Mouse (Mus musculus) R1 (cell line): ENCODE data around the gene P2ry10.
"Not testable (repeated sequence)": the region's sequence is repeated elsewhere in the genome, so short reads cannot be mapped to it uniquely, and the experiment has no call there.

Source experiments
- DNase-seq: peaks from one replicate; pipeline ENCODE4 v3.0.0-alpha.2; 2018; ENCODE audit warnings: low read depth, low spot score

Gene P2ry10

DNA sequence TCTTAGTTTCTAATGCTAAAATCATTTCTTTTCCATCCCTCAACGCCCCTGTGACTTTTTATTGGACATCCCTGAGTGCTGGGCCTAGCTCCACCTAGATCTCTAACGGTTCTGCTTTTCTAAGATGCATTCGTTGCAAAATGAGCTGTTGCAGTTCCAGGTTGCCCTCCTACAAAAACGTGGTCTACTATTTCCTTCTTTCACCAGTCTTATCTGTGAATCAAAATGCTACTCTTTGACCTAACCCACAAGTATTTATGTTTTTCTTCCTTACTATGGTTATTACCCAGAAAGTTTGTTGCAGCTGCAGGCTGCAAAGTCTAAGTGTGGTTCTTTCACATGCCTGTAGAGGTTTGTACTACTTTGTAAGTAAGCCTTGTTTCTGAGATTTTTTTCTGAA lies at the start of gene P2ry10:
TSS of gene P2ry10 (plus strand) at position 316 of the 400 bp plus-strand sequence.
- DNase-seq, result no peak

DNA sequence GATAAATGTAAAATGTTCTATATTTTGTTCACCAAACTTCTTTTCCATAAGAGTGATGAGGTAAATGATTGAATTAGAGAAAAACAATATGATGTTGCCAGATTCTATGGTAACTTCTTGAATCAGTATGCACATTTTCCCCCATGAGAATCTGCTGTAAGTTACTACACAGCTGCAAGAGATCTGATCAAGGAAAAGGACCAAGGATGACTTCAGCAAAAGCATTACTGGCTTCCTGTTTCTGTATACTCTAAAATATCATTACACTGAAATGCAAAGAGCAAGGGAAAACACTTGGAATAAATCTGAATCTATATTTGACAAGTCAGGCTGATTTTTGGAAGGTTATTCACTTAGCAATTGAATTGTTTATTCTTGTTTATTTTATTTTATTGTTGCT lies 49.1 kb upstream of the P2ry10 start:
- no peak for DNase-seq

DNA sequence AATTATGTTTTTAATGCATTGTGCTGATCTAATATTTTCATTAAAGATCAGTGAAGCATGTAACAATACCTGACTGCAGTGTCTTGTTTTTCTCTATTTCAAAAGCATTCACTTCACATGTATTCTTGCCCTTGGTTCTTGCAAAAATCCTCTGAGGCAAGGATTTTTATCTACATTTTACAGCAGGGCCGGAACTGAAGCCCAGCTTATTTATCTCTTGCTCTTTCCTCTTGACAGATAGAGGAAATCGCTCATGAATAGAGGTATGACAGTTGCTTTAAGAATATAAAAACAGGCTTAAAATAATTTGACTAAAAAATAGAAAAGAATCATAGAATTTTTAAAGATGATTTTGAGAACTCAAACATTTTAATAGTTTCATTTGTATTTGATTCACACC lies 48.7 kb upstream of the P2ry10 start:
- no peak for DNase-seq

DNA sequence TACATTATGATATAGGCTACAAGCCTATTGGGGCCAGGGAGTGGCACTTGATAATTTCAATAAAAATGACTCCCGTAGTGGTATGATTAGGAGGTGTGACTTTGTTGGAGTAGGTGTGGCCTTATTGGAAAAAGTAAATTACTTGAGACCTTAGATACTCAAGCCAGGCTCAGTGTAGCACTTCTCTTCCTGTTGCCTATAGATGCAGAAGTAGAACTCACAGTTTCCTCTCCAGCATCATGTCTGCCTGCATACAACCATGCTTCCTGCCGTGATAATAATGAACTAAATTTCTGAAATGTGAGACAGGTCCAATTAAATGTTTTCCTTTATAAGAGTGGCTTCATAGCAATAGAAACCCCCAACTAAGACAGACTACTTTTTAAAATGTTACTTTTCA lies 45.9 kb upstream of the P2ry10 start:
- no peak for DNase-seq

GRCm38 (mm10) chrX:107083407-107083806 lies 4.9 kb upstream of the P2ry10 start:
- not testable (repeated sequence) for DNase-seq

DNA sequence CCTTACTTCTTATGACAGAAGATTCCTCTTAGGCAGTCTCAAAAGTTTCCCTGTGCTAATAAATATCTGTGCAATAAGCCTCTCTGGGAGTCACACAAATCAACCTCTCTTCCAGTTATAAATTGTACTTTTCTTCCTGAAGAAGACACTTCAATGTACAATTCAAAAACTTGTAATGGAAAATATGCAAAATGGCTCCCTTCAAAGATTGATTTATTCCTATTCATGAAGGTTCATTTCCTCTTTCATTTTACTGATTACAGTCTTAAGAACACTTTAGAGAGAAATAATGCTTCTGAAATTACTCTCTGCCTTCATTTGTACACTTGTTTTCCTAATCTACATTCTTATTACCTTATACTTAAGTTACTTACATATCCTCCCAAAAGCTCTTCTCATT lies 4.0 kb upstream of the P2ry10 start:
- DNase-seq, result no peak

DNA sequence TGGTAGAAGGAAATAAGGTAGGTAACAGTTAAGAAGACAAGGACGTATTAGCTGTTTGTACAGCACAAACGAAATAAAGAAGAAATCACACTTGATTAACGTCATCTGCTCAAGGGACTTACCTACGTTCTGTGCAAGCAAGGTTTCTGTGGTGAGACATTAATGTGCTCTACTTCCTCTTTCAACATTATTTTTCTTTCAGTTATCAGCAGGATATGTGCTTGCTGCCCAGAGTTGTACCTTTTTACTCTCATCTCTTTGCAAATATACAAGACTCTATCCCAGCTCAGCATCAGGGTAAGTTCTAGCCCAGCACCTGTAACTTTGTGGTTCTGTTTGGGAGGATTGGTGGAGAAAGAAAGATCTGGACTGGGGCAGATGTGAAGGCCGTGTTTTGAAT lies 839 bp downstream of the P2ry10 start:
- no peak for DNase-seq

GRCm38 (mm10) chrX:107089930-107090329 lies 1.6 kb downstream of the P2ry10 start:
- DNase-seq, result no peak

DNA sequence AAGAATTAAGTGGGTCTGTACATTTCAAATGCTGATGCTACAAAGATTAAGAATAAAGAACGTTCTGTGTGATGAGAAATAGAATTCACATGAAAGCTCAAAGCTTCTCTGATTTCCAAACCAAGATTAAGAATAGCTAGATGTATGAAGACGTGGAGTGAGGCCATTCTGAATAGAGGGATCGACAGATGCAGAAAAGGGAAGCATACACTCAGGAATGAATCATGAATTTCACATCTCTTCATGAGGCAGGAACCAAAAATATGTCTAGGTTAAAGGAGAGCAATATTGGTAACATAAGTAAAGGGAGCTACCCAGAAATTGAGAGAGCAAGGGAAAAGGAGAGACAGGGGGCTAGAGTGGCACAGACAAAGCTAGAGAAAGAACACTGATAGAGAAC lies 7.3 kb downstream of the P2ry10 start:
- DNase-seq, result no peak

DNA sequence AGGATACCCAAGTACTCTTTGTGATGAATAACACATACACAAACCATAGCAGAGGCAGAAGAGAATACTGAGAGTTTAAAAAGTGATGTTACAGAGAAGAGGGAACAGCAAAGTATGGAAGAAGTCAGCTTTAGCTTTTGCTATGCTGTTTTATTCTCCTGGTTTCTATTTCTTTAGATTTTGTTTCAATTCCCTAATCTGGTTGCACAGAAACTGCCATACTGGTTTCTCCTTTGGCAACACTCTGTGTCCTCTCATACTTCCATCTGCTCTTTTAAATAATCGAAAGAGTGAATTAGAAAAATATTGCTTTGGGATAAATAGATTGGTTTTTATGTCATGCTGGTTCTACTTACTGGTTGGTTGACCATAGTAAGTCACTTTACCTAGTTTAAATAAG lies 28.0 kb downstream of the P2ry10 start:
- no peak for DNase-seq

- no peak for DNase-seq
These were observed 28.7 kb downstream of the P2ry10 start for GRCm38 (mm10) chrX:107116987-107117386.

- no peak for DNase-seq
These were observed 54.9 kb downstream of the P2ry10 start for GRCm38 (mm10) chrX:107143184-107143583.

DNA sequence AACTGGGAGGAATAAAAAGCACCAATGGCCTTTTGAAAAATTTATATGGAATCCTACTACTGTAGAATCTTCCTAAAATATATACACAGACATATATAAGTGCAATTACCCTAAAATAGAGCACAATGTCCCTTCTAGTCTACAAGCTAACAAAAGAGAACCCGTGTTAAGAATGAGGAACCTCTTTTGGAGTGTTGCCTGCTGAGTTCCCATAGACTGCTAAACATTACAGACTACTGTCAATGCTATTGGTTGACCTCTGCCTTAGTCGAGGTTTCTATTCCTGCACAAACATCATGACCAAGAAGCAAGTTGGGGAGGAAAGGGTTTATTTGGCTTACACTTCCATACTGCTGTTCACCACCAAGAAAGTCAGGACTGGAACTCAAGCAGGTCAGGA lies 55.6 kb downstream of the P2ry10 start:
- no peak for DNase-seq

DNA sequence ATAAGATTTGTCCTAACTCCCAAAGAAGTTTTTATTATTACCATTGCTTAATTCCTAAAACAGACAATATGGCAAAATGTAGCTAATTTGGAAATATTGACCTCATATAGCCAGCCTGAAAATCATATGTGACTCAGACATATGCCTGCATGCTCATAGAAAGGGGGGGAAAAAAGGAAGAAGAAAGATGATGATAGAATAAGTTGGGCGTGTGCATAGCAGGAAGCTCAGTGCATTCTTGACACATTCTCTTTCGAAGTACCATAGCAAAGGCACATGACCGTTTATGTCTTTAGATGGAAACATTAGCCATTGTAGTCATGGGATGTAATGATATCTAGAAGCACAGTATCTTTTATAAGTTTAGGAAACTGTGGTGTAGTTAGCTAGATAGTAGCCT lies 60.4 kb downstream of the P2ry10 start, which contains the start of gene P2ry10b:
TSS of gene P2ry10b (plus strand) at position 247 of the 400 bp plus-strand sequence.
- no peak for DNase-seq

- no peak for DNase-seq
These were observed 61.2 kb downstream of the P2ry10 start for GRCm38 (mm10) chrX:107149391-107149993.

DNA sequence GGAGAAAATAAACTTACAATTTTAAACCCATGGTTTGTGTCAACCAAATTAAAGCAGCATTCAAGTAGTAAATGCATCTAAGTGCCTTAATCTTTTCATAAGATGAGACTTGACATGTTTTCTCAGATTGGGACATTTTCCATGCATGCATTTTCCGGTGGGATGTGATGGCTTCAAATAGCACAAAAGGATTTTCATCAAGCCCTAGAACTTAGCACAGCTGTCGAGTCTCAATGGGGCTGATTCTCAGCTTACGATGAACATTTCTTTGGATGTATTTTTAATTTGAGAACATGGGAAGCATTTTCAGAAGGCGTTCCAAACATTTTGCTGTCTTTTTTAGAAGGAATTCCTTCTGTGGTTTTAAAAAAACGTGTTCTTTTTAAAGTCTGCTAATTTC lies 61.7 kb downstream of the P2ry10 start:
- DNase-seq, result no peak

- DNase-seq, result no peak
These were observed 62.6 kb downstream of the P2ry10 start for GRCm38 (mm10) chrX:107150752-107151515.
